Mouse (Mus musculus): ENCODE measurements around the gene Gsn.

- TF ChIP-seq ZNF384 (IDR thresholded peaks at IDR 0.05; ENCODE audit: low read depth, low read length) (no peak), BHLHE40 (IDR thresholded peaks at IDR 0.05; ENCODE audit: low read depth, low read length) (no peak), MXI1 (IDR thresholded peaks at IDR 0.05; ENCODE audit: low read depth, low read length) (no peak), CTCF (conservative IDR thresholded peaks at IDR 0.05 in 1 of 2, IDR thresholded peaks at IDR 0.05 in 1 of 2; ENCODE audit: low read depth in 2 of 2, low read length in 2 of 2) (no peak), POLR2A (IDR thresholded peaks at IDR 0.05; ENCODE audit: low read depth, low read length) (no peak), RAD21 (IDR thresholded peaks at IDR 0.05; ENCODE audit: low read depth, low read length) (no peak), USF2 (conservative IDR thresholded peaks at IDR 0.05; ENCODE audit: low read depth, low read length) (no peak), MAFK (IDR thresholded peaks at IDR 0.05; ENCODE audit: insufficient replicate concordance, low read length) (no peak), ZC3H11A (IDR thresholded peaks at IDR 0.05; ENCODE audit: low read depth, low read length) (no peak), SIN3A (IDR thresholded peaks at IDR 0.05; ENCODE audit: low read length) (no peak), MYC (IDR thresholded peaks at IDR 0.05; ENCODE audit: low read depth, low read length) (no peak), E2F4 (IDR thresholded peaks at IDR 0.05; ENCODE audit: insufficient replicate concordance, low read depth, low read length) (no peak)
Measured at GRCm38 (mm10) chr2:35222822-35223391, 33.3 kb upstream of the Gsn start.
